Mouse (Mus musculus) heart, adult 8-10 months (tissue): ENCODE data around the gene Vgll4. TPM values are rescaled to one million over a fixed set of nuclear protein-coding genes. Genes with fewer than 3 reads are reported as not detected.
A peak's percentile ranks its signal among the peaks of the same experiment; 100 is the strongest.

Source experiments
- DNase-seq: peaks from one replicate; pipeline ENCODE4 v3.0.0; 2022; ENCODE audit warnings: low spot score
- total RNA-seq, 4 experiments: library from RNA; stranded (reverse); gene quantifications; 2 replicates each; pipeline ENCODE4 v1.2.4; 2022

Vgll4 gene
- 10 to 100 TPM; 19.9 to 23.5 (median 21.4) TPM for total RNA-seq

DNA sequence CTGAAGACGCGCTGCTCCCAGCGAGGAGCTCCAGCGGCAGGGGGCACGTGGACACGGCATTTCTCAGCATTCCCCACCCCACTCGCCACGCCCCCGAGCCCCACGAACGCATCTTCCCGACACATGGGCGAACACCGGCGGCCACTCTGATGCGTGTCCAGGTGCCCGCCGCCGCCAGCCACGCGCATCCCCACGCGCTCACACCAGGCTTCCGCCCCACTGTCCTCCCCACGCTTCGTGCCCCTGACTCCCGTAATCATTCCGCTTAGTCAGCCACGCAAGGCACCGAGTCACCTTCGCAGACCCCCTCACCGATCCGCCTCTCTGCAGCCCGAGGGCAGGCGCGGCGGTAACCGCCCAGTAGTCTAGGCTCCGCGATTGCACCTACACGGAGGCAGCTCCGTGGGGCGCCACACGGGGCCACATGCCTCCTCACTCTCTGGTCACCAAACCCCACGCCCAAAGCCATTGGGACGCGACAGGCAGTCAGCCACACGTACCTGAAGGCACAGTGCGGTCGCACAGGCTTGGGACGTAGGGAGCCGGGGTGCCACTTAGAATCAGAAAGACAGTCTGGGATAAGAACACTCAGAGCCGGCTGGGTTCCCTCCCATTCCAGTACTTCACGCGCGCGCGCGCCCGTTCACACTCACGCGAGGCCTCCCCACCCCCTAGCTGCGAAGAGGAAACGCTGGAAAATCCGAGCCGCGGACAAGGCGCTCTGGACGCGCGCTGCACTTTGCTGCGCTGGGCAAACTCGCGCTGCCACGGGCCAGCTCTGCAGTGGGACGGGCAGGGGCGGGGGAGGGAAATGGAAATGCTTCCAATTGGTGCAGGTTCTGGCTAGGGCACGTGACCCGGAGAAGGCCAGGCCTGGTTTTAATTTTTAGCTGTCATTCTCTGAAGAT, at the start of gene Vgll4:
Gene Vgll4, minus strand, starts transcription at position 782 of the 908 bp plus-strand sequence.
- peak; percentile 38 for DNase-seq

- no peak for DNase-seq
Observed at GRCm38 (mm10) chr6:115015461-115015860, 45.7 kb upstream of the Vgll4 start.

GRCm38 (mm10) chr6:115013574-115013973, 43.8 kb upstream of the Vgll4 start:
- no peak for DNase-seq

DNA sequence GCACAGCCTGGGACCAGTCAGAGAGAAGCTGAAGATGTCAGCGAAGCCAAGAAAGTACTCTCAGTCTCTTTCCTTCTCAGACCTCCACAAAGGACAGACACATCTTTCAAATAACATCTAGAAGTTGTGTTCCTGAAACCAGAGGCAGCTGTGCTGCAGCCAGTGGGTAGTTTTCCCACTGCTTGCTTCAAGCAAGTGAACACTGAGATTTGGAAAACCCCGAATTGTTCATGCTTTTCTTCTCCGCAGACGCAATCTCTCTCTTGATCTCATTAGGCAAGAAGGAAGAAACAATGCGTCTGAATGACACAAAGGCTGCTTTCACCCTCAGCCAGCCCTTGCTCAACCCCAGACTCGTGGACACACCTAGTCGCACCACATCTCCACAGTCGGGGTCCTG, 42.0 kb upstream of the Vgll4 start:
- DNase-seq, result no peak

DNA sequence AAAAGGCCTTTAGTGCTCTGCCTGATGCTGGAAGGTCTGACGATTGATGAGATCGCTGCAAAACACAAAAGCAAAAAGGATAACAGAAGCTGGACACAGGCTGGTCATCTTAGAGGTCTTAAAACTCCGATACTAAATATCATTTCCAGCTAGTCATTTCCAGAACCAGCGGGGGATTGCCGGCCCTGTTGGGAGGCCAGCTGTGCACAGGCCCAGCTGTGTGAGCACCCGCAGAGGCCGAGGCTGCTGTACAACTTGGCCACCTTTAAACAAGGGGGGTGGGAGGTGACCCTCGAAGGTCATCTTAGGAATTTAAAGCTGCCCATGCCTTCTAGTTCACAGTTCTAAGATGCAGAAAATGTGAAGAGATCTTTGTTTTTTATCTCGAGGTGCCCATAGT, 41.0 kb upstream of the Vgll4 start:
- DNase-seq, result no peak

- DNase-seq, result no peak
Observed at GRCm38 (mm10) chr6:115010304-115010703, 40.5 kb upstream of the Vgll4 start.

DNA sequence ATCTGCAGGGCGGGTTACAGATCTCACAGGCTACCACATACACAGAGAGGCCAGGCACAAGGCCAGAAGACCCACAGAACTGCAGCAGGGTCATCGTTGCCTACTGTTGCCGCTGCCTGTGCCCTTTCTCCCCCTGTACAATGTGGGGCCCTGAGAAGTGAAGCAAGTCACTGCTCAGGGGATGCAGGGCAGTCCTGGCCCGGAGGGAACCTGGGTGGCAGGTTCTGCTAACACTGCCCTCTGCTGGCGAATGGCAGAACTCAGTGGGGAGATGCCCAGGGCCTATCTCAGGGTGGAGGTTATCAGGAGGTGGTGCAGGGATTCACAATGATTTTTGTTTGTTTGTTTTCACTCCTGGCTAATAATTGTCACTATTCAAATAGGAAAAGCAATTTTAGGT, 37.9 kb upstream of the Vgll4 start:
- peak; percentile 68 for DNase-seq

- DNase-seq, result peak; percentile 50
Observed at GRCm38 (mm10) chr6:115006948-115007347, 37.2 kb upstream of the Vgll4 start.

DNA sequence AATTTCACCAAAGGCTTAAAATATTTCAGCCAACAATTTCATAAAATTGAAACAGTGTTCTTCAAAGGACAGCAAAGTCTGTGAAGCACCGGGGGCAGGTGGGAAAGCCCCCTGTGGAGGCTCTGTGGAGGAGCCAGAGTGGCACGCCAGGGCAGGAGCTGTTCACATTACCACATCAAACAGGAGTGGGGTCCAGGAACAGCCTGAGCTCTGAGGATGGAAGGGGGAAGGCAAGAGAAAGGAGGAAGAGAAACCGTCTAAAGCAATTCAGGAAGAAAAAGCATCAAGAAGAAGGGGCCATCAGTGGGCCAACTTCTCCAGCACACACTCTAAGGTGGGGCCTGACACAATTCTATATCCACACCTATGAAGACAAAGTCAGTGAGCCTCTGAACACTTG, 36.3 kb upstream of the Vgll4 start:
- no peak for DNase-seq

DNA sequence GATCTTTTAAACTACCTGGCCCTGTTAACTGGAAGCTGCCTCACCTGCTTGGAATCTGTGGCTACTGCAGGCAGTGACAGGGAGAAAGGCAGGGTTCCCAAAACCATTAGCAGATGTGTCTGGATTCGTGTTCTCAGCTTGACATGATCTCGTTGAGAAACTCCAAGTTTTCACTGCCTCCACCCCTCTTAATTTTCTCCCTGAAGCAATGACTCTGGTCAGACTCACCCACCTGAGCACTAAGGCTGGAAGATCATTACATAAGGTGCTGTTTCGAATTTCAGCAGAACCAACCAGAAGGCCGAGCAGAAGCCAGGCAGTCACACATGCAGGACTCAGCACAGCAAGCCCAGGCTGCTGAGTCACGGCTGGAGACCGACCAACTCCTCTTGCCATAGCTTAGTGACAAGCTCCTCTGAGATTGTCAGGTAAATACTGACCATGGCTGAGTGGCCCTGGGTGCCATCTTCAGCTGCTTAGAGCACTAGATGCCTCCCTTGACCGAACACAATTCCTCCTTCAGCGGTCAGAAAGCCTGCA, 35.6 kb upstream of the Vgll4 start:
- no peak for DNase-seq

DNA sequence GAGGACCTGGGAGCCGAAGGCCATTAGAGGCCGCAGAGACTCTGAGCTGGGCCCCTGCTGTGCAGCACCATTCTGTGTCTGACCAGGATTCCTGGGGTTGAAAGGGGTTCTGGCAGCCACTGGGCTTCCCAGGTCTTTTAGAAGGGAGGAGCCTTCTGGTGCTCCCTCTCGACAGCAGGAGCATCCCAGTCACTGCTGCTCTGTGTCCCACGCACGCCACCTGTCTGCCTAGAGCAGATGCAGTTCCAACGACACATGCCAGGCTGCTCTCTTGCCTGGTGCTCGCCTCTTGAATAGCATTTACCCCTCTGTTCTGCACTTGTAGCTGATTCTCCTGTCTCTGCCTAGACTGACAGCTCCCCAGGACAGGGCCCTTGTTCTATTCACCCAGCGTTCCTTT, 34.8 kb upstream of the Vgll4 start:
- no peak for DNase-seq

GRCm38 (mm10) chr6:114998374-114999031, 28.7 kb upstream of the Vgll4 start:
- no peak for DNase-seq

DNA sequence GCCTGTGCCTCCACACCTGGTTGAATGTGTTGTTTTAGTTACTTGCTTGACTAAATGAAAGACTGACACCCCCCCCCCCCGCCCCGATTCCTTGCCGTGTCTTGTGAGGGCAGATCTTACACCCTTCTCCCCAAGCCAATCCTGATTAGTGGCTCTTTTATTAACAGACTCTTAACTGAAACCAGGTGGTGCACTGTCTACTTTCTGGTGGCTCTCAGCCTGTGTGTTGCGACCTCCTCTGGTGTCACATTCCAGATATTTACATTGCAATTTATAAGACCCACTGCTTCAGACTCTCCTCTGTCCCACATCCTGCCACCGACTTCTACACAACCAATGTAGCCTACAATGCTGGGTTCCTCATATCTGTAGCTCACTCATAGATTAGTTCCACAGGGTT, 27.7 kb upstream of the Vgll4 start:
- DNase-seq, result no peak

GRCm38 (mm10) chr6:114996910-114997309, 27.1 kb upstream of the Vgll4 start:
- no peak for DNase-seq

DNA sequence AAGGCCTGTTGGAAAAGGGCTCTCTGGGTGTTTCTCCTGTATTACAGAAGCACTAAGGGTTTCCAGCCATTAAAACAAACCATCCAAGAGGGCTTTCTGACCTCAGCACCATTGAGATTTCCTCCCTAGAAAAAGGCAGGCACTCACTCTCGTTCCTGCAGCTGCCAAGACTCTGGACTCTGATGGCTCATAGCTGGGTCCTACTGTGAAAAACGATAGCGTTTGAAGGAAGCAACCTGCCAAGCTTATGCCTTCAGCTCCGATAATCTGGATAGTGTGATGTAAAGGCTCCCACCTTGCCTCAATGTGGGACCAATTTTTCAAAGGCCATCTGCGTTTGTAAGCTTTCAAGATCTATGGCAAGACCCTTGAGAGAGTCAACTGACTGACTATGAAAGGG, 24.3 kb upstream of the Vgll4 start:
- no peak for DNase-seq

- DNase-seq, result no peak
Observed at GRCm38 (mm10) chr6:114993659-114994058, 23.9 kb upstream of the Vgll4 start.

GRCm38 (mm10) chr6:114991909-114992308, 22.1 kb upstream of the Vgll4 start:
- no peak for DNase-seq

DNA sequence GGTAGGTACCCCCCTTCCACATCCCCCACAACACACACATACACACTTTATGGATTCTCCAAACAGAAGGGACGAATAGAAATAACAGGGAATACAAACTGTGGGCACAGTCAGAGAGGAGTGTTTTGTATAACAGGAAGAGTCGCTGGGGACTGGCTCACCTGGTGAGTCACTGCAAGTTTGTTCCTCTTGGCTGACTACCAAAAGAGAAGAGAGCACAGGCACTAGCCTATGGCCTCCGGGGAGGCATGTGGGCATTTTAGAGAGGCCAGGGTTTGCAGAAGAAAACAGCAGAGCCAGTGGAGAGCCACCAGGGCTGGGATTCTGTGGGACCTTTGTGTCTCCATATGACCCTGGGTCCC, 18.8 kb upstream of the Vgll4 start:
- no peak for DNase-seq

GRCm38 (mm10) chr6:114987966-114988618, 18.3 kb upstream of the Vgll4 start:
- DNase-seq, result no peak

DNA sequence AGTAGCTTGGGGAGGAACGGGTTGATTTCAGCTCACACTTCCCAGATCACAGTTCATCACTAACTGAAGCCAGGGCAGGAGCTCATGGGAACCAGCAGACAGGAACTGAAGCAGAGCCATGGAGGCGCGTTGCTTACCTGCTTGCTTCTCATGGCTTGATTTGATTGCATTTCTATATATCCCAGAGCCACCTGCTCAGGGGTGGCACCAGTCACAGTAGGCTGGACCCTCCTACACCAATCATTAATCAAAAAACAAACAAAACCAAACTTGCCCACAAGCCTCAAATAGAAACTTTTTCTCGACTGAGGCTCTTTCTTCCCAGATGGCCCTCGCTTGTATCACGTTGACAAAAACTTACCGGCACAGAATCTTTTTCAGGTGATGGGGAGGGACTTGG, 12.9 kb upstream of the Vgll4 start:
- DNase-seq, result no peak

GRCm38 (mm10) chr6:114979715-114980114, 9.9 kb upstream of the Vgll4 start:
- no peak for DNase-seq

GRCm38 (mm10) chr6:114976915-114977419, 7.2 kb upstream of the Vgll4 start:
- peak; percentile 9 for DNase-seq
